Mouse (Mus musculus) left cerebral cortex, adult 2 months (tissue): Measurements from ENCODE around the gene Papss2. TPM values are rescaled to one million over a fixed set of nuclear protein-coding genes. Genes with fewer than 3 reads are reported as not detected.
"Not testable (repeated sequence)": the region's sequence is repeated elsewhere in the genome, so short reads cannot be mapped to it uniquely, and the experiment has no call there.

Experiments used
- DNase-seq, 2 experiments: peaks; one replicate each; pipeline ENCODE4 v3.0.0; 2021 to 2022; ENCODE audit warnings: low spot score in 2 of 2, mixed read lengths in 1 of 2; ENCODE audit errors: extremely low spot score in 1 of 2
- H3K27ac ChIP-seq: fragments of 200-600 bp; 2 replicates; pipeline ENCODE4 v1.8.1; 2022
- H3K4me3 ChIP-seq: fragments of 200-600 bp; 2 replicates; pipeline ENCODE4 v1.8.1; 2022
- CTCF ChIP-seq: fragments of 200-600 bp; IDR thresholded peaks from 2 replicates; pipeline ENCODE4 v1.8.1; 2022; ENCODE audit warnings: antibody characterized with exemption, mild to moderate bottlenecking, moderate library complexity
- intact Hi-C: fragments of 180-260 bp; cut with DNase I; formaldehyde crosslinking; loops from one replicate; pipeline ENCODE4 v1.15.1; 2025
- total RNA-seq, 2 experiments: library from RNA; stranded (reverse); gene quantifications; 2 replicates each; pipeline ENCODE4 v1.2.3; 2021

Gene Papss2
- total RNA-seq, 2 experiments from 2014 or later: 8.1 to 9.8 TPM

DNA sequence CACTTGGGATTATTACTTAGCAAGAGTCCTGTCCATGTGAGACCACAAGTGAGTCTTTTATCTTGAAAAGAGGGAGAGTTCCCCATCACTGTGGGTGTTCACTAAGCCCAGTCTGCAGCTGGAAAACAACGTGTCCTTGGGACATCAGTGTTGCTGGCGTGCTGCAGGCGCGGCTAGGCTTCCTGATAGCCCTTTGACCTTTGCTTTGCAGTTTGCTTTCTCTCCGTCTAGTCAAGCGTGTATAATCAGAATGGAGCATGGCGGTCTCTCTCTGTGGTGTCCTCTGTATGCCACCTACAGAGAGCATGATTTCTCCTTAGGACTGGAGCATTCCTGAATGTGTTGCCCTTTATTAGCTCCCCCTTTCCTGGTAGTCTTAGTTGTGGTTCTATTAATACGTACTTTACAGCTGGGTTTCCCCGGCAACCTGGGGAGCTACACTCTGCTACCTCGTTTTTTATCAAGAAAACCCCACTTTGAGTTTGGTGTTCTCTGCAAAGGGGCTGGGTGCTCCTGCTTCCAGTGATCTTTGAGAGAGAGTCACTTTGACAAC, 52.5 kb downstream of the Papss2 start:
- TF ChIP-seq CTCF: no peak
- Histone ChIP-seq H3K4me3 (no peak overlapping the region), H3K27ac (no peak overlapping the region)
- DNase-seq: no peak
- intact Hi-C loops: no loop called here

DNA sequence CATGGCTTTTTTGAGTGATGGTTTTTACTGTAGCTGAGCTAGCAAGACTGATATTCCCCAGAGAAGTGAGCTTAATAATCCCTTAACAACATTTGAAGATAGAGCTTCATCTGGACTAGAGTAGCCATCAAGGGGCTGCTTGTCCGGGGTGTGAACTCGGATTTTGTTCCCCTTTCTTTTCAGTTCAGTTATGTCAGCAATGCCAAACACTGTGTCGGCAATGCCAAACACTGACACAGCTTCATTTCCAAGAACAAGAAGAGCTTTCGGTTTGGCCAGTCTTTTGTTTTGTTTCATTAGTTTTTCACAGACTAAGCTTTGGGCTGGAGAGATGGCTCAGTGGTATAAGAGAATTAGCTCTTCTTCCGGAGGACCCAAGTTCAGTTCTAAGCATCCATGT, 55.5 kb downstream of the Papss2 start:
- Histone ChIP-seq H3K4me3 (no peak overlapping the region), H3K27ac (no peak overlapping the region)
- TF ChIP-seq CTCF: no peak
- DNase-seq: no peak
- intact Hi-C loops: no loop called here

DNA sequence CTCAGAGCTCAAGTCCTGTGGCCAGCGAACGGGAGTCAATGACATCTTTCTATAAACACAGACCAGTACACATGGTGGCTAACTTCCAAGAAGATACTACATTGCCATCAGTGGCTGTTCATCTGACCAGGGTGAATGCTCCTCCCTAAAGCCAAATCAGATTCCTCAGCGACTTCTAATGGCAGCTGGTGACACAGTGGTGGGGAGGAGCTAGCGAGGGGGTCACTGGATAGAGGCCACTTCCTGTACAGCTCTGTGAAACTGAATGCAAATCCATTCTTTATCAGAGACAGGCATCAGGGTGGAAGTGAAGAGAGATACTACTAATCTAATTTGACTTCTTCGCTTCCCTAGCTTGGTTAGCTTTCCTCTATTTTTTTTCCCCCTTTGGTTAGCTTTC, 57.5 kb downstream of the Papss2 start:
- no peak overlapping the region for H3K27ac ChIP-seq
- TF ChIP-seq CTCF: no peak
- intact Hi-C loops: no loop called here
- DNase-seq: no peak
- H3K4me3 ChIP-seq: no peak overlapping the region

DNA sequence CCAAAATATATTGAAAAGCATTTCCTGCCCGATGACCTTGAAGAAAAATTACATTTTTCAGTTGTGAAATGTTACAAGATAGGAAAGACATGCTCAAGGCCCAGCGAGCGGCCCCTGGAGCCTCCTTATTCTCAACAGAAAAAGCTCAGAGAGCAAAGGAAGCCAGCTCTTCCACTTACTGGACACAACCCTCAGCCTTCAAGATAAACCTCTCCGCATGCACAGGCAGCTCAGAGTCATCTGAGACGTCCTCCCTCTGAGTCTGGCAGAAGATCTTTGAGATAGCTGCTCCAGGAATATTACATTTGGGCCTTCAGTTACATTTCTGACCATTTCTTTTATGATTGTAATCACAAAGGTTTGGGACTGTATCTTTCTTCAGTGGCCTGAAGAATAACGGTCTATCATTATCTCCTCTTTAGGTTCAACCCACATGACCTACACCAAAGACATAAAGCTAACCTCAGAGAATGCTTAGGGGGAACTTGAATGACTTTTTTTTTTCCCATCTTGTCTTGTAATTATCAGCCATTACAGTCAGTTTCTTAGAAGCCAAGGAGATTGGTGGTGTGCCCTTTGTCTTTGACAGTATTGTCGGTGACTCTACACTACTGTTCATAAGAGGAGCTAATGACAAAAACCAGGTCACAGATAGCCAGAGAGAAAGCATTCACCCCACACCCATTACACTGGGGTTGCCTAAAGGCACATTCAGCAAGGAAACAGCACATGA, 58.2 kb downstream of the Papss2 start:
- DNase-seq: no peak
- no peak overlapping the region for H3K4me3 ChIP-seq
- intact Hi-C loops: no loop called here

DNA sequence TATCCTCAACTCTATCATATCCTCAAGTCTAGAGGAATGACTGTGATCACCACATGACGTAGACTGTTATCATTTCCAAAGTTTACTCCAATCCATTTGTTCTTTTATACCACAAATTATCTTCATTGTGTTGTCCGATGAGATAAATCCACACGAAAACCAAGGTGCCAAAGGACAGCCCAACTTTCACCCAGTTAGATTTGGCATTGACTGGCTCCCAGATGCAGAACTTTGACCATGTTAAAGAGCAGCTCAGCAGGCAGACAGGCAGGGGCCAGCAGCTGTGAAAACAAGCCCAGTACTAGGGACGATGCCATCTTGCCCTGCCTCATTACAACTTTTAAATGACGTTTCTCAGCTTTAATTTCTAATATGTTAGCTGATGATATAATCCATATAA, 63.8 kb downstream of the Papss2 start:
- TF ChIP-seq CTCF: no peak
- H3K4me3 ChIP-seq: no peak overlapping the region
- no peak overlapping the region for H3K27ac ChIP-seq
- intact Hi-C loops: no loop called here
- no peak for DNase-seq

More for the DNA sequence above, 58.2 kb downstream of the Papss2 start:
- no peak overlapping the region for H3K27ac ChIP-seq
- no peak for TF ChIP-seq CTCF

DNA sequence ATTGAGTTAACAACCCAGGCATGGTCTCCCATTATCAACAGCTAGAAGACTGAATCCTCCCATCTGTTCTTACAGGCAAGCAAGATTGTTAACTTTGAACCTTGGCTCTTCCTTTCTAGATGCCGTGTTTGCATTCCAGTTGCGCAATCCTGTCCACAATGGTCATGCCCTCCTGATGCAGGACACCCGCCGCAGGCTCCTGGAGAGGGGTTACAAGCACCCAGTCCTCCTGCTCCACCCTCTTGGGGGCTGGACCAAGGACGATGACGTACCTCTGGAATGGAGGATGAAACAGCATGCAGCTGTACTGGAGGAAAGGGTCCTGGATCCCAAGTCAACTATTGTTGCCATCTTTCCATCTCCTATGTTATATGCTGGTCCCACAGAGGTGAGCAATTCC, 67.3 kb downstream of the Papss2 start:
- intact Hi-C loops: no loop called here
- no peak for DNase-seq
- H3K4me3 ChIP-seq: no peak overlapping the region
- TF ChIP-seq CTCF: no peak
- H3K27ac ChIP-seq: no peak overlapping the region

DNA sequence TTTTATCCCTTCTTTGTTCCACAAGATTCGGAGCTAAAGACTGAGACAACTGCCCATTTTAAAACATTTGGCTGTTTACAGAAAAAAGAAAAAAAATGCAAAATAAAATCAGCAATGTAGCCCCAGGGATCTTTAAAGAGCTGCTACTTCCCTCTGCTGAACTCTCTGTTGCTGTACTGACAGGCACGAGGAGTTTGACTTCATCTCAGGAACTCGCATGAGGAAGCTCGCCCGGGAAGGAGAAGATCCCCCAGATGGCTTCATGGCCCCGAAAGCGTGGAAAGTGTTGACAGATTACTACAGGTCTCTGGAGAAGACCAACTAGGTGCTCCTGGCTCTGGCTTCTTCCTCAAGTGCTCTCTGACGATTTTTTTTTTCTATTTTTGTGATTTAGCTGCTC, 69.7 kb downstream of the Papss2 start:
- DNase-seq: no peak
- no peak overlapping the region for H3K27ac ChIP-seq
- intact Hi-C loops: no loop called here
- TF ChIP-seq CTCF: no peak
- H3K4me3 ChIP-seq: no peak overlapping the region

DNA sequence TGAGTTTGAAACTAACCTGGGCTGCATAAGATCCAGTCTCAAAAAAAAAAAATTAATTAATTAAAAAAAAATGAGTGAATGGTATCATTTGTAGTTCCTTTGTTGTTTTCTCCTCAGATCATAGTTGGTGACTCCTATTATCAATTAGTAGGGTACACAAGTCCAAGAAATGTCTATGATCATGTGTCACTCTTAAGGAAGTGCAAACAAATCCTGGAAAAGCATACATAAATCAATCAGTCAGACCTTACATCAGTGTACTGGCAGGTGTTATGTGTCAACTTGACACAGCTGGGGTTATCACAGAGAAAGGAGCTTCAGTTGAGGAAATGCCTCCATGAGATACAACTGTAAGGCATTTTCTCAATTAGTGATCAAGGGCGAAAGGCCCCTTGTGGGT, 72.2 kb downstream of the Papss2 start:
- H3K27ac ChIP-seq, DNase-seq, intact Hi-C loops, H3K4me3 ChIP-seq: not testable (repeated sequence)

DNA sequence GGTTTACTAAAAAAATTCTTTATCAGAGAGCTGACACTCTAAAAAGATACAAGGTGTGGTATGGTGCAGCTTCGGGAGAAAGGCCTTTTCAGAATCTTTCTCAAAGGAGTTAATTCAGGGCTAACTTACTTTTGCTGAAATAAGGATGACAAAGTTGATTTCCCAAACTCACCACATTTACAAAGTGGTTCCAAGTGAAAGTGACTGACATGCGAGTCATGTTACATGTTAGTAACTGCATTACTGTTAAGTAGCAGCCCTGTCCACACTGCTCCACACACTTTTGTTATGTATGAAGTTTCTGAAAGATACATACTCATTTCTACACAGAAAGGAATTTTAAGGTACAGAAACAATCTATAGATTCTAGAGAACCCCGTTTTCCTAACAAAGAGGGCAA, 80.2 kb downstream of the Papss2 start:
- no peak overlapping the region for H3K4me3 ChIP-seq
- DNase-seq: no peak
- no peak for TF ChIP-seq CTCF
- intact Hi-C loops: no loop called here
- no peak overlapping the region for H3K27ac ChIP-seq

DNA sequence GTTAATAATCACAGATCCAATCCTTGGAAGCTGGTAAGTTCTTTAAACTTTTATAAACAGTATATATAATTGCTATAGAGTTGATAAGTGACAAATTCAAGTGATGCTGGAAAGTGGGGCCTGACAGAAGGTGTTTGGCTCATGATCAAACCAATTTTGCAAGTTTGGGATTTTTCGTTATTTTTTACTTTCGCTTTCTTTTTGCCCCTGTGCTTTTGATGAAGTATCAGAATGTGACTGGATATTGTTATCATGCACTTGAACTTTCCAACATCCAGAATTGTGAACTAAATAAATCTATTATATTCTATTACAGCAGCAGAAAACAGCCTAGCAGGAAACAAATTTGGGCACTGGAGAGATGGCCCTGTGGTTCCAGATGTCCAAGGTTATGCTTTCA, 85.3 kb downstream of the Papss2 start:
- H3K4me3 ChIP-seq: no peak overlapping the region
- TF ChIP-seq CTCF: no peak
- intact Hi-C loops: no loop called here

DNA sequence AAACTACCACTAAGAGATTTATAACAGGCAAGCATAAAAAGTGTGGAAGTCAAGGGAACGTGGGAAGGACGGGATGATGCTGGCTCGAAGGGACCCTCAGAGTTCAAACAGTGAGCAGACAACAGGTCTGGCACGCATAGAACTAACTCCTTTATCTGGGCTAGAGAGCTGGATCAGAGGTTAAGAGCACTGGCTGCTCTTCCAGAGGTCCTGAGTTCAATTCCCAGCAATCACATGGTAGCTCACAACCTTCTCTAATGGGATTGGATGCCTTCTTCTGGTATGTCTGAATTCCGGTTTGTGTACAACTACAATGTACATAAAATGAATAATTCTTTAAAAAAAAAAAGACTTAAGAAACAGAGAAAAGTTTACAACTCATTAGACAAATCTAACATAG, 87.5 kb downstream of the Papss2 start:
- TF ChIP-seq CTCF: no peak
- DNase-seq: no peak
- intact Hi-C loops: no loop called here
- H3K4me3 ChIP-seq: no peak overlapping the region
- no peak overlapping the region for H3K27ac ChIP-seq

More for the DNA sequence above, 85.3 kb downstream of the Papss2 start:
- no peak for DNase-seq
- H3K27ac ChIP-seq: no peak overlapping the region

DNA sequence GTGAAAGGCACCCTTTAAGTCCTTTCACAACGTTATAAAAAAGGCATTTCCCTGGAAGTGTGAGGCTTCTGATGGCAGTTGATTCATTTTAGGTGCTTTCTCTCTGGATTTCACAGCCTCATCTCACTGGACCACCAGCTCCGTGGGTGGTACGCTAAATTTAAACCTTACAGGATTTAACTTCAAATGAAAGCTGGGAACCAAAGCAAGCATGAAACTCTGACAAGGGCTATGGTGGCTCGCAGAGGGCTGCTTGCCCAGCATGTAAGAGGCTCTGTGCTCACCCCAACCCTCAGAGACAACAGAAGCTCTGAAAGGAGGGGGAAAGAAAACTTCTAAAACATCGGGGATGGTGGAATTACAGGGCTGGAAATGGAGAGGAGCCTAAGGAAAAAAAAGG, 92.1 kb downstream of the Papss2 start:
- H3K27ac ChIP-seq: no peak overlapping the region
- DNase-seq: no peak
- no peak overlapping the region for H3K4me3 ChIP-seq
- TF ChIP-seq CTCF: no peak
- intact Hi-C loops: no loop called here

DNA sequence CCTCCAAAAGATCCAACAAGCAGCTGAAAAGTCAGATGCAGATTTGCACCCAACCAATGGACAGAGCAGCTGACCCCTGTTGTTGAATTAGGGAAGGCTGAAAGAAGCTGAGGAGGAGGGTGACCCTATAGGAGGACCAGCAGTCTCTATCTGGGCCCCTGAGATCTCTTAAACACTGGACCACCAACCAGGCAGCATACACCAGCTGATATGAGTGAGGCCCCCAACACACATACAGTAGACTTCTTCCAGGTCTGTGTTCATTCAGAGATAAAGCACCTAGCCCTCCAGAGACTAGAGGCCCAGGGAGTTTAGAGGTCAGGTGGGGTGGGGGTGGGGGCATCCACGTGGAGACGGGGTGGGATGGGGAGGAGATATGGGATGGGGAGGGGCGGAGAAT, 92.6 kb downstream of the Papss2 start:
- H3K4me3 ChIP-seq, DNase-seq, H3K27ac ChIP-seq, intact Hi-C loops: not testable (repeated sequence)
